Mouse (Mus musculus) ovary, adult 18-20 months (tissue): ENCODE results near the gene Pcif1.
A peak's percentile ranks its signal among the peaks of the same experiment; 100 is the strongest.
"Not testable (repeated sequence)": the region's sequence is repeated elsewhere in the genome, so short reads cannot be mapped to it uniquely, and the experiment has no call there.

Experiments
- DNase-seq: peaks from one replicate; pipeline ENCODE4 v3.0.0; 2022; ENCODE audit warnings: low spot score, mixed read lengths

The Pcif1 gene

DNA sequence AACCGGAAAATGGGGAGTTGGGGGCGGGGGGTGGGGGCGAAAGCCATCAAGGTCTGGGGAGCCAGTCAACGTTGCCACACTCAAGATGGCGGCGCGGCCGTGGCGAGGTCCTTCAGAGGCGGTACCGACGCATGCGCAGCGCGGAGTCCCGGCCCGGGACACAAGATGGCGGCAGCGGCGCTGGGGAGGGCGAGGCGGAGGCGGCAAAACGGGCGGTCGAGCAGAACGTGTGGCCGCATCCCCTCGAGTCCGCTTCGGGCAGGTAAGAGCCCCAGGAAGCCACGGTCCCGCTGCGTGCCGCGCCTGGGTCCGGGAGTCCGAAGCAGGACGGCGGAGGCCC lies at the start of gene Pcif1:
Pcif1 (plus strand) TSS at position 77 of the 340 bp plus-strand sequence.
- peak; percentile 82 for DNase-seq

DNA sequence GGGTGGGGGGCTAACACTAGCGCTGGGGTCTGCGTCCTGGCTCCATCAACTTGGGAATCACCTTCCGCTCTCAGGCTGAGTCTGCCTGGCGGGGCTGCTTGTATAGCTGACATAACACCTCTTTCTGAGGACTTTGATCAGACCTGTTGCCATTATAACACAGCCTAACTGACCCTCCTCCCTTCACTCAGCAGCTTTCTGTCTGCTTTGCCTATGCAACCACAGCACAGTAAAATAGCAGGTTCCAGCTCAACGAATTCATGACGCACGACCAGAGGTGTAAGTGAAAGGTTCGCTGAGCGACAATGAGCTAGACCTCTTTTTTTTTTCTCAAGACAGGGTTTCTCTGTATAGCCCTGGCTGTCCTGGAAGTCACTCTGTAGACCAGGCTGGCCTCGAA lies 48.1 kb upstream of the Pcif1 start:
- DNase-seq: no peak

- DNase-seq: no peak
These were observed 46.9 kb upstream of the Pcif1 start for GRCm38 (mm10) chr2:164832032-164832747.

DNA sequence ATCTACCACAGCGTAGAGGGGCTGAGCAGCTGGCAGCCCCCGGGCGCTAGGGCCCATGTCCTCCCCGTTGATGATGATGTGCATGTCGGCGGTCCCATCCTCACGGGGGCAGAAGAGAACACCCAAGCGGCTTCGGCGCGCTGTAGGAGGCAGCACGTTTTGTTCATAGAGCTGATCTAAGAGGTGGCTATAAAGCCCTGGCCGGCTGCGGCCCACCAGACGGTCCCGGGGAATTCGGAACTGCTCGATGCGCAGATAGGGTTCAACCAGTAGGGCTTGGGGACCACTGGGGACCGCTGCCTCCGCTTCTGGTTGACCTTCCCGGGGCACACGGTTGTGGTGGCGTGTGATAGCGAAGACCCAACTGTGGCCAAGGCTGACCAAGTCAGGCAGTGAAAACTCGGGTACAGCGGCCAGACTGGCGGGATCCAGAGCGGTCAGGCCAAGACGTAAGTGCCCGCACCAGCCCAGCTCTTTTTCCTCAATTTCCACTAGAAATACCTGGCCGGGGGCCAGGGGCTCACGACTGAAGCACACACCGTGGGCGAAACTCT lies 46.3 kb upstream of the Pcif1 start, which contains the start of gene Ctsa:
Ctsa (plus strand) TSS at position 126 of the 554 bp plus-strand sequence.
- DNase-seq: peak; percentile 74

GRCm38 (mm10) chr2:164833314-164833959 lies 45.7 kb upstream of the Pcif1 start, which contains the start of gene Neurl2:
Gene Neurl2 (minus strand): TSS chr2:164833456.
- DNase-seq: peak; percentile 85

DNA sequence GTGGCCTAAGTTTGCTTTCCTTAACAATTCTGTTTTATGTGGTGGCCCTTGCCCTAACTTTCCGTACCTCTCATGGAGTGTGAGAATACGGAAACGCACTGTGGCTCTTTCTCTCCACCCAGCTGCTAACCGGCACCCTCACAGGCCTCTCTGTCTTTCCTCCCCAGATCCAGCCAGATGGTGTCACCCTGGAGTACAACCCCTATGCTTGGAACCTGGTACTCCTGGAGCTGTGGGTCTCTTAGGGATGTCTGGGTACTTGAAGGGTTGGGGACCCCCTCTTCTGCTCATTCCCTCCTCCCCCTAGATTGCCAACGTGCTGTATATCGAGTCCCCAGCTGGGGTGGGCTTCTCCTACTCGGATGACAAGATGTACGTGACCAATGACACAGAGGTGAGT lies 44.6 kb upstream of the Pcif1 start:
- DNase-seq: no peak

DNA sequence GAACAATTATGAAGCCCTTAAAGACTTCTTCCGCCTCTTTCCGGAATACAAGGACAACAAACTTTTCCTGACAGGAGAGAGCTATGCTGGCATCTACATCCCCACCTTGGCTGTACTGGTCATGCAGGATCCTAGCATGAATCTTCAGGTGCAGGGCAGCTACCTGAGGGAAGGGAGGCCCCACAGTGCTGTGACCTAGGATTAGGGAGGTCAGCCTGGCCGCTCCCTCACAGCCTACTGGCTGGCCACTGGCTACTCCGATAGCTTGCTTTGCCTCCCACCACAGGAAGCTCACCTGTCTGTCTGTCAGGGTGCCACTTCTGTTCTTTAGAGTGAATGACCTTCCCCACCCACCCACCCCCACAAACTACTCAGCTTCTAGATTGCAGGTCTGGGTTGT lies 43.9 kb upstream of the Pcif1 start:
- DNase-seq: no peak

GRCm38 (mm10) chr2:164845782-164846181 lies 33.3 kb upstream of the Pcif1 start:
- DNase-seq: no peak

GRCm38 (mm10) chr2:164850061-164850460 lies 29.0 kb upstream of the Pcif1 start:
- DNase-seq: no peak

DNA sequence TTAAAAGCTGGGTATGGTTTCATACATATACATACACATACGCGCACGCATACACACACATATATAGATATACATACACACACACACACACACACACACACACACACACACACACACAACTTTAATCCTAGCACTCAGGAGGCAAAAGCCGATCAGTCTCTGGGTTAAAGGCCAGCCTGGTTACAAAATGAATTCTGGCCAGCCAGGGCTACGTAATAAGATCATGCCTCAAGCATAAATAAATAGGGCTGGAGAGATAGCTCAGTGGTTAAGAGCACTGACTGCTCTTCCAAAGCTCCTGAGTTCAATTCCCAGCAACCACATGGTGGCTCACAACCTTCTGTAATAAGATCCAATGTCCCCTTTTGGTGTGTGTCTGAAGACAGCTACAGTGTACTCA lies 23.5 kb upstream of the Pcif1 start:
- DNase-seq: not testable (repeated sequence)

DNA sequence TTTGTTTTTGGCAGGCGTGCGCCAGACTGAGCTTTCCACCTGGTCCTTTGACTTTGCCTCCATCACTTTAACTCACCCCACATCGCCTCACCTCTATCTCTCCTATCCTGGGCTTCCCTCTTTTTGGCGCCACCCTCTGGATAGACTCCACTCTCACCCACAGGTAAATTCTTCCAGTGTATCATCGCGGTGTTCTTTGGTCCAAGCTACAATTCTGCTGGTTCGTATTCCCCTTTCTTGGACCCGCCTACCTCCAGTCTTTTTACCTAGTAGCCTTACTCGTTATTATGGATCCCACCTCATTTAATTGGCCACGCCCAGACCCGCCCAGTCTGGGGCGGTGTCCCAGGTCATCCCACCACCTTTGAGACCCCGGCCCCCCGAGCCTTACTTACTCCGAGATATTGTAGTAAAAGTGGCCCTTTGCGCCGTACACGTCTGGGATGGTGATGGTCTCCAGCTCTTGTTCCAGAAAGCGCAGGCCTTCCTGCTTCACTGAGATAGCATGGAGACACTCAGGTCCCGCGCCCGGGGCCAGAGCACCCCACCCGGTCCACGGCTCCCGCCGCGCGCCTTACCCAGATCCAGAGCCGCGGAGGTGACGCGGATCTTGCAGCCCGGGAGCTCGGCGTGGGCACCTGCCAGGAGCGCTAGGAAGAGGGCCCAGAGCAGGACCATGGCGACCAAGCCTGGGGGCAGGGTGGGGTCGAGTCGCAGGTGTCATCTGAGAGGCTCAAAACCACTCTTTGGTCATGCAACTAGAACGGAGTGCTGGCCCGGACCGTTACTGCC lies 22.6 kb upstream of the Pcif1 start:
- DNase-seq: no peak

DNA sequence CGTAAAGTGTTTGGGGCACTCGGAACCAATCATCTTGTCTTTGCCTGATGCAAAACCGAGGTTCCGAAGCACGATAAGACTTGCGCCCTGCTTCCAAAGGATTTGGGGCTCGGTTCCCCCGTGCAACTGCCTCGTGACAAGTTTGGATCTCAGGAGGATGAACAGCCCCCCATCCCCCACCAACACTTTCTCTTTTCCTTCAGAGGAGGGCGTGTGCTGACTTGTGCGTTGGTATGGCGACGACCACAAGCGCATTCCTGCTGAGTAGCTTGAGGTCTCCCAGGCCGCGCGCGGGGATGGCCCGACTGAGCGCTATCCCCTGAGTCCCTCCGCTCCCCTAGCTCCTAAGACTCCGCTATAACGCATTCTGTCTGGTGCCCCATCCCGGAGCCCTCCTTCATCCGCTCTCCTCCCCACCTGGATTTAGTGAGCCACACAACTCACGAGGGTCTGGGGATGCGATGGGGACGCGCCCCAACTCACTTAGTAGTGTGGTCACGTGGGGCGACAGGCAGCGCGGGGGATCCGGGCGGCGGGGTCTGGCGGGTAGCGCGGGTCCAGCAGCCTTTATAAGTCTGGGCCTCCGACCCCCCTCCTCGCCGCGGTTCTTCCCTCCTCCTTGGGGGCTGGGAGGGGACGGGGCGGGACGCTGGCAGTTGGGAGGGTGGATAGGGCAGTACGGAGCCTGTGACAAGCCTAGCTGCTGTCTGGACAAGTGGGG lies 21.8 kb upstream of the Pcif1 start, which contains the start of gene Pltp:
Pltp (minus strand) TSS at position 611 of the 721 bp plus-strand sequence.
- no peak for DNase-seq

GRCm38 (mm10) chr2:164857842-164858553 lies 21.1 kb upstream of the Pcif1 start:
- DNase-seq: no peak

- DNase-seq: no peak
These were observed 19.9 kb upstream of the Pcif1 start for GRCm38 (mm10) chr2:164859155-164859554.

GRCm38 (mm10) chr2:164859640-164860432 lies 19.3 kb upstream of the Pcif1 start:
- no peak for DNase-seq

GRCm38 (mm10) chr2:164861094-164861493 lies 18.0 kb upstream of the Pcif1 start:
- DNase-seq: no peak

DNA sequence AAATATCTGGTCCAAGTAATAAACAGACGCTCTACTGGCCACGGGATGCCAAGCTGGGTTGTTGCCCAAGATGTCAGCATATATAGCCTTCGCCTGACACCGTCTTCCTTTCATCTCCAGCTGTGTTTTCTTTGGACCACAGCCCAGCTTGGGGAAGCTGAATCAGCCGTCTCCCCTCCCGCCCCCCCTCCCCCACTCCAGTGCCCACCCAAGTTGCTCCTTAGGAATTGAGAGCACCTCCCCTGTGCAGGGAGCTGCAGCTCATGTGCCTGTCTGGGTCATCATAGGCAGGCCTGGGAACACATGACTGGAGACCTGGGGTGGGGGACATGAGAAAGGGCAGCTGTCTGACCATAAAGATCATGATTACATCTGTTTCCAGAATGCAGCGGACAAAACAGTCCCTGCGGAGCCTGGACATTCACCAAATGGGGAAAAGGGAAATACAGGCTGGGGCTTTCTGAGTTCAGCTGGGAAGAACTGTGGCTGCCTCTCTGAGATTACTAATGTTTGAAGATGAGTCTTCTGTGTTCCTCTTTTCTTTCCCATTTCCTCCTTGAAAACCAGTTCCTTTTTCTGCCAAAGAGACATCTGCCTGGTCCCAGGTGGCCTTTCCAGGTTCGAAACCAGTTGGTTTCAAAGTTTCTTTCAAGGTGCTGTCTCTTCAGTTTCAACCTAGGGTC lies 16.8 kb upstream of the Pcif1 start:
- peak; percentile 58 for DNase-seq

- not testable (repeated sequence) for DNase-seq
These were observed 15.7 kb upstream of the Pcif1 start for GRCm38 (mm10) chr2:164863411-164863810.

- no peak for DNase-seq
These were observed 14.5 kb upstream of the Pcif1 start for GRCm38 (mm10) chr2:164864593-164864992.
